Mouse (Mus musculus): Measurements from ENCODE around the gene Mycl. TPM values are rescaled to one million over a fixed set of nuclear protein-coding genes. Genes with fewer than 3 reads are reported as not detected.

Mycl gene
- polyA plus RNA-seq, 1 experiment: 12.0 TPM

DNA sequence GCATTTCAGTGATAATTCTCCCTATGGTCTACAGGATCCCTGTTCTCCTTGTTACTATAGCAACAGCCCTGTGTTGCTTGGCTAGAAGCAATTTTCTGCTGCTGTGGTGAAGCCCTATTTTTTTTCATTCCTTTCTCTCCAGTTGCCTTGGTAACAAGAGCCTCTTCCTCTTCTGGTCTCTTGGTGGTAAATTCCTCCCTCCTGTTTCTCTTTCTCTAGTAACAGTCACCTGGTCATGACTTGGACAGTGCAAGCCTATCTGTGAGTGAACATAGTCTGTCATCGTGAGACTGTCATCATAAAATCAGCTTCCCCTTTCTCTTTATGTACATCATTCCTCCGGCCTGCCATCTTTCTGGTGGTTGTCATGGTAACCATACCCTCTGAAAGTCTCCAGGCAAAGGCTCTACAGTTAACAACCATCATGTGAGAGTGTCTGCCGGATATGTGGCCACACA is 18.5 kb downstream of the Mycl start:
- peak; percentile 76 to 79 for DNase-seq (ENCODE audit: extremely low spot score in 1 of 2, low spot score in 1 of 2)

DNA sequence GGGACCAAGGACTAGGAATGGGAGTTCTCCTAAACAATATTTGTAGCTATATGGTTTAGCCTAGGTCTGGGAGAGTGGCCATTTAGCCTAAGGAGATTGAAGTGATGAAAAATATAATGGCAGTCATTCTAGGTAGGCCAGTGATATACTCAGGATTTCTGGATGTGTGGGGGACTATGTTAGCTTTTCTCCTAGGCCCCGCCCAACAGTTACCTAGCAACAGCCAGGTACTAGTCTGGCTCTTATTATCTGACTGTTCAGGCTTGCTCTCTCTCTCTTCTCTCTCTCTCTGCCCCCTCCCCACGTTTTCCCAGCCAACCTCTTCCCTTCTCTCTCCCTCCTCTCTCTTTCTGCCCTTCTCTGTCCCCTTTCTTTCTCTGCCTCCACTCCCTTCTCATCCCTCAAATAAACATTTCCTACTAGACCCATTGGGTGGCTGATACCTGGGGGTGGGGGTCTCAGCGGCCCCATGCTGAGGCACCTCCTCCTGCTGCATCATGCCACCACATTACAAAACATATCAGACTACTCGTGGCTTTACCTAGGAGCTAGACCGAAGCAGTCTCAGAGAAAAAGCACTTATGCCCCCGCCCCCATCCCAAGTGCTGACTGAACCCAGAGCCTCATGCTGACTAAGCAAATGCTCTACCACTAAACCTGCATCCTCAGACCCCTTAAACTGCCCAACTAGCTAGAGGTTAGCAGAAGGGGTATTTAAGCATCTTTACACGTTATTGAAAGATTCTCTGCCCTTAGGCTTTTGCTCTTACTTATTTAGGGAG is 19.2 kb downstream of the Mycl start:
- DNase-seq (ENCODE audit: extremely low spot score in 1 of 2, low spot score in 1 of 2): no peak

DNA sequence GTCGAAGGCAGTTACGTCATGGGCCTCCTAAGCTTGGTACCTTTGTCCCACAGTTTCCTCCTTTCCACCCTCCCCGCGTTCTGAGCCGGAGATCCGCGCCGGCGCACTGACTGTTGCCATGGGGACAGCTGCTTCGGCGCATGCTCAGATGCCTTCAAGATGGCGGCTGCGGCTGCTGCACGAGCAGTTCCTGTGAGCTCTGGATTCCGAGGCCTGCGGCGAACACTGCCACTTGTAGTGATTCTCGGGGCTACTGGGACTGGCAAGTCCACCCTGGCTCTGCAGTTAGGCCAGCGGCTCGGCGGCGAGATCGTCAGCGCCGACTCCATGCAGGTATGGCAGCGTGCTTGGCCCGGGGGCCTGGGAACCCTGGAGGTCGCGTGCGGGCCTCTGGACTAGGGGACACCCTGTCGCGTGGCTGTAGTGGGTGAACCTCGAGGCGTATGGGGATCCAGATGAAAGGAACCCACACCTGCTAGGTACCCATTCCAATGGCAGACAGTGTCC is 21.1 kb downstream of the Mycl start, which contains the start of gene Trit1:
Trit1 (plus strand) TSS at position 147 of the 507 bp plus-strand sequence.
- DNase-seq (ENCODE audit: extremely low spot score in 1 of 2, low spot score in 1 of 2): peak; percentile 84 to 96

DNA sequence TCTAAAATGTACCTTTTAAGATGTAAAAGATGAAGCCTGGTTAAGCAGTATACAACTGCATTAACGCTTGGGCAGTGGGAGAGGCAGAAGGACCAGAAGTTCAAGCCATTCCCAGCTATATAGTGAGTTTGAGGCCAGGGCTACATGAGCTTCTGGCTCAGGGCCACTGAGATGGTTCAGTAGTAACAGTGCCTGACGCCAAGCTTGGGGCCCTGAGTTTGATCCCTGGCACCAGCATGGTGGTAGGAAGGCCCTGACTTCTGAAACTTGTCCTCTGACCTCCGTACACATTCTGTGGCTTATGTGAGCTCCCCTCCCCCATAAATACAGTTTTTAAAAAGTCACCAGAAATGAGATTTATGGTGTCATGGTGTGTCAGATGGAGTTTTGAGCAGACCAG is 26.1 kb downstream of the Mycl start:
- no peak for DNase-seq (ENCODE audit: extremely low spot score in 1 of 2, low spot score in 1 of 2)

DNA sequence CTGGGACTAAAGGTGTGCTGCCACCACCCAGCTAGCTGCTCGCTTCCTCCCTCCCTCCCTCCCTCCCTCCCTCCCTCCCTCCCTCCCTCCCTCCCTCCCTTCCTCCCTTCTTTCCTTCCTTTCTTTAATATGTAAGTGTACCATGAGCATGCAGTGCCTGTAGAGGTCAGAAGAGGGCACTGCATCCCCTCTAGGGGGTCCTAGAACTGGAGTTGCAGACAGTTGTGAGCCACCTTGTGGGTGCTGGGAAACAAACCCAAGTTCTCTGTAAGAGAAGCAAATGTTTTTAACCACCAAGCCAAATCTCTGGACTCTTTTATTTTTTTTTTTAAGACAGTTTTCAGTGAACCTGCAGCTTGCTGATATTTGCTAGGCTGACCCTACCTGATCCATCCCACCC is 27.4 kb downstream of the Mycl start:
- DNase-seq (ENCODE audit: extremely low spot score in 1 of 2, low spot score in 1 of 2): no peak

DNA sequence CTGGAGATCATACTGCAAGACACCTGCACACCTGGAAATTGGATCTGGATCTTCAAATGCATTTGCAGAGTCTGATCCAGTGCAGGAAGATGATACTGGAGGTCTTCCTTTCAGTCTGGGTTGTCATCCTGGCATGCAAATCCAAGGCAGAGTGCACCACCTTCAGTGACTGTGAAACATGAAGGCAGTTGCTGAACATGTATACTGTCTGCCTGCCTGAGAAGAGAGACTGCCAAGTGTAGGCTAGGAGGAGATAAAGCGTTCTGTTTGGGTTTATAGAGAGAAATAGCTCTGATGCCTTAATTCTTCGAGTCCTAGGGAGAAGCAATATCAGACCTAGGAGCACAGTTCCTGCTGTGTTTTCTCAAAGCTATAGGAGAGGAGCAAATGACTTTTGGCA is 30.0 kb downstream of the Mycl start:
- DNase-seq (ENCODE audit: extremely low spot score in 1 of 2, low spot score in 1 of 2): no peak

DNA sequence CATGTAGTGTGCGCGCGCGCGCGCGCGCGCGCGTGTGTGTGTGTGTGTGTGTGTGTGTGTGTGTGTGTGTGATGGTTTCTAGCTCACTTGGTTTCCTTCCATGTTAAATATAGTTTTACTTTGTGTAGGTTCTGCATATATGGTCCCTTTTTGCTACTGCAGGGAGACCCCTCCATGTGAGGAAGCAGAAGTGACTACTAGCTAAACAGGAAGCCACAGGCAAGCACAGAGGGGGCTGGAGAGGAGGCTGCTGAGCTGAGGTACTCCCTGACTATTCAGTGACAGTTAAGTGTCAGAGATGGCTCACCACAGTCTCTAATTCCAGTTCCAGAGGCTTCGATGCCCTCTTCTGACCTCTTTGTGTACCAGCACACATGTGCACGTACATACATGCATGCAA is 30.7 kb downstream of the Mycl start:
- DNase-seq (ENCODE audit: extremely low spot score in 1 of 2, low spot score in 1 of 2): no peak

DNA sequence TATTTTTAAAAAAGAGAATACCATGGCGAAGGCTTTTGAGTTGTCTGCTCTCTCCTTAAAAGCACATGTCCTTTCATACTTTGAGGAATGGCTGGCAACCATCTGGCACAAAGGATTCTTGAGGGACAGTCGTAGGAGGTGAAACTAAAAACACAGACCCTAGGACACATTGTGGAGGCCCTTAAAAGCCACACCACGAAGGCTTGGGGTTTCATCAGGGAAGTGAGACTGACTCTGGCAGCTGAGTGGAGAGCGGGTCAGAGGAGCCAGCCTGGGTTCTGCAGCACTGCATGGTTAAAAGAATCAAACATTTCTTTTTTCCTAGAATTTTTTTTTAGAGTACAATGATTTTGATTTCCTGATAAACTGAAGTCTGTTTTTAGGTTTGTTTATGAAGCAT is 31.1 kb downstream of the Mycl start:
- DNase-seq (ENCODE audit: extremely low spot score in 1 of 2, low spot score in 1 of 2): no peak

DNA sequence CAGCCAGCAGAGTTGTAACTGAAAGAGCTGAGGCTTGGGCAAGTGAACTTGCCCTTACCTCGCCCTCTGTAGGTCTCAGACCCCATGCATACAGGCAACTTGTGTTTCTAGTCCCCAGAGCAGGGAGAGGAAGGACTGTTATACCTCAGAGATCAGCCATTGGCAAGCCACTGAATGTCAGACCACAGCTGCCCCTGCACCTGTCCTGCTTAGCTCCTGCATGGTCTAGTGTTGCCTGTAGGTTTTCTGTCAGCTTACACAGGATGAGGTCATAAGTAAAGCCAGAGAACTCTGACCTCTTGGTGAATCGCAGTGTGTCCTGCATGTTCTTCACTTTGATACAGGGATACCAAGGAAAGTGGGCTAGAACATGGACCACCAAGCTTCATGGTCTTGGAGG is 39.4 kb downstream of the Mycl start:
- DNase-seq (ENCODE audit: extremely low spot score in 1 of 2, low spot score in 1 of 2): no peak

DNA sequence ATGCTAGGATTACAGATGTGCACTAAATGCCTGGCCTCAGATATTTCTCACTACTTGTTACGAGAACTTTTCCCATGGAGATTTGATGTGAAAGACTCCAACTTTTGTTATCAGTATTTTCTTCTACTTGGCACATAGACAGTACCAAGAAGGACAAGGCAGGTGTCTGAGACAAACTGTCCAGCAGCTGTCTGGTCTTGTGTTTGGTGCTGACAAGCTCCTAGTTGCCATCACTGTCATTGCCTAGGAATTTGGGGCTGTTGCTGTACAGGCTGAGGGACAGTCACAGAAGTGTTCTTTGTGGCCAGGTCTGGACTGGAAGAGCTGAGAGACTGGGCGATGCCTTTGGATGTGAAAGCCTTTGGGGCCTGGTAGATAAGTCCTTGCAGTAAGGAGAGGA is 40.2 kb downstream of the Mycl start:
- no peak for DNase-seq (ENCODE audit: extremely low spot score in 1 of 2, low spot score in 1 of 2)

DNA sequence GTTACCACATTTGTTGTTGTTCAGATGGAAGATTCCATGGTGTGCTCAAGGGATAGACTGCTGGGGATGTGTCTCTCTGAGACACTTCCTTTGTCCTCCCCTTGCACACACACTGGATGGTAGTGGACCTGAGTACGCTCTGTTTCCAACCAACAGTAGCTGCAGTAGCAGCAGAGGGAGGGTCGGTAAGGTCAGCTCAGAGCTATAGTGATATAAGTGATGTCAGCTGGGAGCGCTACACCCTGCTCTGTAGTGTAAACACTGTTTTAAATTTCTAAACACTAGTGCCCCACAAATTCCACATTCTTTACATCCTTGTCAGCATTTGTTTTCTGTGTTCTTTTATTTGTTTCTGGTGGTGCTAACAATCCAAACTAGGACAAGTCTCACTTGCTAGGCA is 41.3 kb downstream of the Mycl start:
- DNase-seq (ENCODE audit: extremely low spot score in 1 of 2, low spot score in 1 of 2): no peak

DNA sequence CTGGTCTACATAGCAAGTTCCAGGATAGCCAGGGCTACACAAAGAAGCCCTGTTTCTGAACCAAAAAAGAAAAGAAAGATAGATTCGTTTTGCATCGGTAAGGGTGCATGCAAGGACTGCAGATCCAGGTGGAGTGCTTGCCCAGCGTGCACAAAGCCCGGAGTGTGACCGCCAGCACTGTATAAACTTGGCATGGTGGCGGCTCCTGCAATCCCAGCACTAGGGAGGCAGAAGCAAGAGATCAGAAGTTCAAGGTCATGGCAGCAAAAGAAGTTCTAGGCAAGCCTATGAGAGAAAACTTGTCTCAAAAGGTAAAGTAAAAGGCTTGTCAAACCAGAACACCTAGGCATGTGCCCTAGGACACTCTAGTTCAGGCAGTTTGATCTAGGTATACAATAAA is 45.7 kb downstream of the Mycl start:
- no peak for DNase-seq (ENCODE audit: extremely low spot score in 1 of 2, low spot score in 1 of 2)

DNA sequence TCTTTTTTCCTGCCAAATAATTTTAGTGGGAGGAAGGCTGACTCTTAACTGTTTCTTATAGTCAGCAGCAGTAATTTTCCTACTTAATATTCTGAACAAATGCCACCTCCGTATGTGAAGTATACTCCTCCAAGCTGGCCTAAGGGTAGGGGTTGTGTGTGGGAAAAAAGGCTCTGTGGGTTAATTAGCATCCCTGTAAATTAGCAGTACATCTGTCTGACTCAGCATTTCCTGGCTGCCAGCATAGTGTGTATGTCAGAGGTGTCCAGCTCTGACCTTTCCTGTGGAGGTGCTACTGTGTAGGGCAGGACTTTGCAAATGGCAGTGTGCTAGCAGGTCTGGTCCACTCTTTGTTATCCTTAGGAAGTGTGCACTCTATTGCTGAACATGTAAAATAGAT is 48.4 kb downstream of the Mycl start:
- no peak for DNase-seq (ENCODE audit: extremely low spot score in 1 of 2, low spot score in 1 of 2)

DNA sequence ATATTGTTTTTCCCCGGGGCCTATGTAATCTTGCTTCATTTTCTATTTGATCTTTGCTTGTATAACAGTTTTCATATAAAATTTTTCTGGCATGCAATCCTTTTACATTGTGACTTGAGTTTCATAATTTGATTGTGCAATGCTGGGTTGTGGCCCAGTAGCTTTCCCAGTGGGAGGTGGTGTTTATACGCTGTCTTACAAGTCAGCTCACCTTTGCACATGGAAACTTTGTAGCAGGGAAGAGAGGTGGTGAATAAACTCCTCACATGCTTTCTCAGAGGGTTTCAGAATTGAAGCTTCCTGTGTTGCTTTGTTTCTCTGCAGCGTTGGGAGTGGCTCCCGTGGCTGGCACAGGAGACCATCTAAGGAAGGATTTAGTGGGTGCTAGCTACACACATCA is 49.4 kb downstream of the Mycl start:
- no peak for DNase-seq (ENCODE audit: extremely low spot score in 1 of 2, low spot score in 1 of 2)

DNA sequence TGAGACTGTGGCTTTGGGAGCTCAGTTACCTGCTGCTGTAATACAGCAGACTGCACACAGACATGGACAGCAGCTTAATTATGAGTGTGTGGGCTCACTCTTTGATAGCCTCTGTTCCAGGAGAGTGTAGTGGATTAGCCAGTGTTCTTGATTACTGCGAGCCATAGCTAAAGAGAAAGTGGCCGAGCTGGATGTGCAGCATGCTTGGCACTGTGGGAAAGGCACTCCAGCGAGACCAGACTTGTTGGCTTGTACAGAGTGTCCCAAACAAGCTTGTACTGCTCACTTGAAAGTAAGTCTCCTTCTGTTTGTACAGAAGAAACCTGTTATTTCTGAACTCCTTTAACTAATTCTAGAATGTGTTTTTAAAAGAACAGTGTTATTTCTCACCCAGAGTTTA is 50.8 kb downstream of the Mycl start:
- no peak for DNase-seq (ENCODE audit: extremely low spot score in 1 of 2, low spot score in 1 of 2)

DNA sequence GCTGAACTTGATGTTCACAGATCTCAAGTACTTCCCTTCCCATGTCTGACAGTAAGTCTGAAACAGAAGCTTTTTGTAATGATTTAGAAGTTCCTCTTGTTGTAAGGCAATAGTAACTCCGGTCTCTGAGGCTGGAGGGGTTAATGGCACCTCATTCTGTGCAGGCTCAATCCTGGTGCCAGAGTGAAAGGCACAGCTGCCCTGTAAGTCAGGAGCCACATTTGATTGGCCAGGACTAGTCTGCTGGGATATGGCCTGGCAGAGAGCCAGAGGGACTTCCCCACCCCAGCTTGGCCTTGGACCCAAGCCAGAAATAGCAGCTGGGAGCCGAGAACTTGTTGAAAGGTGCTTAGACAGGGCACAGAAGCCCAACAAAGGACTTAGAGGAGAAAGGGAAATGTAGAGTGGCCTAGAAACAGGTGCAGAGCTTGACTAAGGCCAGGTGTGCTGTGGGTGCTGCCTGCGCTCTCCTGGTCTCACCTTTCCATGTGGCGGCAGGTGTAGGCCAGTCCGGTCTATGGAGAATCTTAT is 55.3 kb downstream of the Mycl start:
- peak; percentile 38 to 62 for DNase-seq (ENCODE audit: extremely low spot score in 1 of 2, low spot score in 1 of 2)

Other genes starting within 250 kb of the Mycl start
- 106 and 119 TPM in 2 replicates for gene Ppt1, start 159.4 kb upstream of the Mycl start, polyA plus RNA-seq (2012; rRNA removed)
- gene Cap1, start 109.6 kb upstream of the Mycl start, polyA plus RNA-seq (2012; rRNA removed): 142 and 146 TPM in 2 replicates
- 40.7 and 40.8 TPM in 2 replicates for gene Mfsd2a, start 34.5 kb upstream of the Mycl start, polyA plus RNA-seq (2012; rRNA removed)
- gene Trit1, start 20.9 kb downstream of the Mycl start, polyA plus RNA-seq (2012; rRNA removed): 17.7 and 18.2 TPM in 2 replicates
- gene Bmp8b, start 109.5 kb downstream of the Mycl start, polyA plus RNA-seq (2012; rRNA removed): 0.36 TPM in 2 replicates
- gene Oxct2b, start 120.6 kb downstream of the Mycl start, polyA plus RNA-seq (2012; rRNA removed): 0.15 and 0.22 TPM in 2 replicates
- 21.9 and 22.7 TPM in 2 replicates for gene Ppie, start 144.3 kb downstream of the Mycl start, polyA plus RNA-seq (2012; rRNA removed)
- 523 and 615 TPM in 2 replicates for gene Hpcal4, start 187.6 kb downstream of the Mycl start, polyA plus RNA-seq (2012; rRNA removed)
- gene Nt5c1a, start 205.9 kb downstream of the Mycl start, polyA plus RNA-seq (2012; rRNA removed): 3.2 and 3.8 TPM in 2 replicates
- 5.9 and 7.1 TPM in 2 replicates for gene Heyl, start 237.9 kb downstream of the Mycl start, polyA plus RNA-seq (2012; rRNA removed)

Measured in frontal cortex, adult 2 months (tissue).